Mouse (Mus musculus) liver, adult 2 months (tissue): Measurements from ENCODE around the gene Bco1.

Experiments
- CTCF ChIP-seq: fragments of 200-500 bp; IDR thresholded peaks from 2 replicates; pipeline ENCODE4 v1.5.1; 2011; ENCODE audit warnings: low read depth, low read length, control low read depth
- POLR2A ChIP-seq: fragments of 200-500 bp; IDR thresholded peaks from 2 replicates; pipeline ENCODE4 v1.6.1; 2011; ENCODE audit warnings: low read length, control low read depth; ENCODE audit not compliant: insufficient read depth; ENCODE audit errors: extremely low read depth

- TF ChIP-seq POLR2A (no peak), CTCF (no peak)
Measured at GRCm38 (mm10) chr8:117074350-117075182, 21.1 kb upstream of the Bco1 start.
